Mouse (Mus musculus) liver, adult 2 months (tissue): ENCODE measurements around the gene Btf3l4. TPM values are rescaled to one million over a fixed set of nuclear protein-coding genes. Genes with fewer than 3 reads are reported as not detected.

Experiments
- DNase-seq: peaks from one replicate; pipeline ENCODE4 v3.0.0-alpha.2; 2011; ENCODE audit warnings: low read depth, low spot score; ENCODE audit errors: extremely low read depth
- H3K27ac ChIP-seq: fragments of 200-500 bp; replicated peaks from 2 replicates; pipeline ENCODE4 v1.5.1; 2012; ENCODE audit warnings: low read depth, mild to moderate bottlenecking, control low read depth, inconsistent platforms, low read length; ENCODE audit not compliant: insufficient read depth
- H3K27me3 ChIP-seq: fragments of 200-500 bp; 2 replicates; pipeline ENCODE4 v1.6.1; 2012; ENCODE audit warnings: mild to moderate bottlenecking, moderate library complexity, low read length, inconsistent platforms; ENCODE audit not compliant: control insufficient read depth, insufficient read depth
- H3K36me3 ChIP-seq: fragments of 200-500 bp; 2 replicates; pipeline ENCODE4 v1.6.1; 2012; ENCODE audit warnings: low read length, inconsistent platforms; ENCODE audit not compliant: control insufficient read depth, insufficient read depth
- H3K4me1 ChIP-seq: fragments of 200-500 bp; 2 replicates; pipeline ENCODE4 v1.6.1; 2011; ENCODE audit warnings: low read length; ENCODE audit not compliant: control insufficient read depth, insufficient read depth
- H3K4me3 ChIP-seq: fragments of 200-500 bp; 2 replicates; pipeline ENCODE4 v1.5.1; 2011; ENCODE audit warnings: low read depth, mild to moderate bottlenecking, control low read depth, low read length, moderate library complexity; ENCODE audit not compliant: insufficient read depth
- H3K79me2 ChIP-seq: fragments of 200-500 bp; 2 replicates; pipeline ENCODE4 v1.6.1; 2012; ENCODE audit warnings: inconsistent platforms, mild to moderate bottlenecking, low read length, moderate library complexity; ENCODE audit not compliant: control insufficient read depth, insufficient read depth
- H3K9ac ChIP-seq: fragments of 200-500 bp; 2 replicates; pipeline ENCODE4 v1.6.1; 2012; ENCODE audit warnings: low read depth, mild to moderate bottlenecking, control low read depth, inconsistent platforms, low read length
- CTCF ChIP-seq: fragments of 200-500 bp; IDR thresholded peaks from 2 replicates; pipeline ENCODE4 v1.5.1; 2011; ENCODE audit warnings: low read depth, low read length, control low read depth
- POLR2A ChIP-seq: fragments of 200-500 bp; IDR thresholded peaks from 2 replicates; pipeline ENCODE4 v1.6.1; 2011; ENCODE audit warnings: low read length, control low read depth; ENCODE audit not compliant: insufficient read depth; ENCODE audit errors: extremely low read depth
- WGBS: fragments of 180-500 bp; shearing (Covaris S2); methylation state at CpG from one replicate; pipeline ENCODE4 v1.1.7; 2018; 5-methylcytosine and 5-hydroxymethylcytosine counted together
- polyA plus RNA-seq: library from polyadenylated mRNA; depleted of rRNA; stranded (reverse); fragments of >200 nt; gene quantifications from 2 replicates; pipeline ENCODE4 v1.2.3, GENCODE M21; 2012; rRNA removed
- total RNA-seq: library from RNA; depleted of rRNA; stranded (reverse); fragments of >200 nt; gene quantifications from 2 replicates; pipeline ENCODE4 v1.2.3, GENCODE M21; 2014; rRNA removed

The Btf3l4 gene
- total RNA-seq (27.3 and 29.9 TPM in 2 replicates), polyA plus RNA-seq (7.0 and 8.1 TPM in 2 replicates)

DNA sequence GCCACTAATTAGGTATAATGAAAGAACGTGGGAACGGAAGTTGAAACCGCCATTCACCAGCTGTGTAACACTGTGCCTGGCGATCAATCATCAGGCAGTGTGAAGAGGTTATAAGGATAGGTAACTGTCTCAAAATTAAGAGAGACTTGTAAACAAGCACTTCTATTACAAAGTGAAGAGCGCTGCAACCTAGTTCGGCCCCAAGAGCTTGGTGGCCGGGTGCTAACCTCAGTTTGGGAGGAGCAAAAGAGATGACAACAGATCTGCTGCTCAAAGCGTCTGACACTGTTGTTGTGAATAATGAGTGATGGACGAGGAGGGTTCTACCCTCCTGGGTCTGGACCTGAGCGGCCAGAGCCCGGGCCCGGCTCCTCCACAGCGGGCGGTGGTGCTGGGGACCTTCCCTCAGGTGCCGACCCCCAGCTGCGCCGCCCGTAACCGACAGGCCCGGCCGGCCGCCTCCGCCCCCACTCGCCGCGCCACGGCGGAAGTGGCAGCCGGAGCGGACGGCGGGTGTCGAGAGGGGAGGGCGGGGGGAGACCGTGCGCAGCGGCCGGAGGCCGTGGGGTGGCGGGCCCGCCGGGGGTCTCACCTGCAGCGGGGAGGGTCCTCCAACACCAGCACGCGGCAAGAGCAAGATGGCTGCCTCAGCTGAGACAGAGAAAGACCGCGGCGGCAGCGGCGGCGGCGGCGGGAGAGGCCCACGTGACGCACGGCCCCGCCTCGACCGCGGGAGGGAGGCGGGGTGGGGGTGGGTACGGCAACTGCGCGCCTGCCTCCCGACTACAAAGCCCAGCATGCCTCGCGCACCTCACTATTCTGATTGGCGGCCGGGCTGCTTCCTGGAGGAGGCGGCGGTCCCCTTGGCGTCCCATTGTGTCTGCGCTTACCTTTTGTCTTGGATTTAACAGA is at the start of gene Btf3l4:
Btf3l4 (minus strand) TSS at position 699 of the 912 bp plus-strand sequence.
- Histone ChIP-seq H3K4me1 (peaks cover 9% of the 10 kb centered on the region), H3K36me3 (peaks cover 10% of the 10 kb centered on the region), H3K27me3 (no peaks in the 10 kb centered on the region), H3K79me2 (peaks cover 11% of the 10 kb centered on the region; the same call in 1 of the 2 replicates), H3K4me3 (peak within 1 kb of the TSS; percentile 97), H3K9ac (peak within 1 kb of the TSS; percentile 97), H3K27ac (peak within 1 kb of the TSS; percentile 95)
- peak; percentile 49; the same call in 1 of the 2 replicates for TF ChIP-seq POLR2A
- no peak for TF ChIP-seq CTCF
- DNase-seq, result peak; percentile 80
- WGBS, result 1% methylated on average over 65 of the region's 73 CpGs

DNA sequence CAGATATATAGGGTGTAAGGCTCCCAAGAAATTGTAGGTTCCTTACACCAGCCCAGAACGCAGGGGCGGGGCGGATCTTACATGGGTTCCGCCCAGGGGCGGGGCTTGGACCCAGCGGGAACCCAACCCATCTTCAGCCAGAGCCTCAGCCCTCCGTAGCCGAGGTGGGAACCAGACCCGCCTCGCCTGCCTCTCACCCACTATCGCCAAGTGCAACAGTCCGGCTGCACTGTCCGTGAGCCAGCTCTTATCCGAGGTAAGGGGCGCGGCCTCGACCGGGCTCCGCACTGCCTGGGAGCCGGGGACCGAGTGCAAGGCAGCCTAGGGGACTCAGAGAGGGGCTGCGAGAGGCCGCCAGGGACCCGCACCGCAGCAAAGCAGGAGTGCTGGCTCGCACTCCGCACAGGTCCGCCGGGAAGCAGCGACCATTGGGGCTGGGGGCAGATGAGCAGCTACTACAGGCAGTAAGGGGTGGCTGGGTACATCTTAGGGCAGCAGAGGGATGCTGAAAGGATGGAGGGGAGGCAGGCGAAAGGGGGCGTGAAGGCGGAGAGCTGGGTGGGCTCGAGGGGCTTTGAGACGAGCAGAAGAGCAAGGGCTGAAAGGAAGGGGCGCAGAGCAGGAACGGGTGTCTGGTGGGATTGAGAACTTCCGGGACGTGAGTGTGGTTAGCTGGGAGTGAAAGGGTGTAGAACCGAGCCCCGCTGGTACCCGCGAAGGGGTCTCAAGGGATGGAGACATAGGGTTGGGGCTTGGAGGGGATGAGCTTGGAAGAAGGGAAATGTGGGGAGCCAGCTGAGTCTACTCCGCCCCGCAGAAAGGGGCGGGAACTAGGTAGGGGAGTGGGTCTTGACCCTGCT is 45.8 kb upstream of the Btf3l4 start, which contains the start of gene Rab3b:
Rab3b (plus strand) TSS at position 101 of the 860 bp plus-strand sequence.
- 0 out of 2 replicates have a peak, but pooled peaks cover 5% of the 10 kb centered on the region for H3K4me1 ChIP-seq
- peaks cover 8% of the 10 kb centered on the region for H3K27me3 ChIP-seq
- no peak within 1 kb of the TSS for H3K27ac ChIP-seq
- 2% methylated on average over 46 of the region's 46 CpGs for WGBS
- H3K36me3 ChIP-seq, result no peaks in the 10 kb centered on the region
- peak within 1 kb of the TSS; percentile 66 for H3K4me3 ChIP-seq
- DNase-seq, result peak; percentile 4
- H3K9ac ChIP-seq, result peak within 1 kb of the TSS; percentile 55; the same call in 1 of the 2 replicates
- TF ChIP-seq CTCF (no peak), POLR2A (no peak)
- no peaks in the 10 kb centered on the region for H3K79me2 ChIP-seq

DNA sequence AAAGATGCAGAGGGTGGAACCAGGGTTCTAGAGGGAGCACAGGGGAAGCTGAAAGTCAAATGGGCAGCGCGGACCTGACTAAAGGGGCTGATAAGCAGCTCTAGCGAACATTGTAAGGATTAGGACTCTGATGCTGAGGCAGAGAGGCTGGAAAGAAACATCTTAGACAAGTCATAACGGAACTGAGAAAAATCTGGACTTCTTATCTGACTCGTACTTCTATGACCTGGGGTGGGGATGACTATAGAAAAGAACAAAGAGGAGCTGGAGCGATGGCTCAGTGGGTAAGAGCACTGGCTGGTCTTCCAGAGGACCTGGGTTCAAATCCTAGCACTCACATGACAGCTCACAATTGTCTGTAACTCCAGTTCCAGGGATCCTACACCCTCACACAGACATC is 44.5 kb upstream of the Btf3l4 start:
- no peak overlapping the region for H3K9ac ChIP-seq
- H3K4me1 ChIP-seq, result 0 out of 2 replicates have a peak, but pooled peaks cover 5% of the 10 kb centered on the region
- H3K79me2 ChIP-seq, result no peaks in the 10 kb centered on the region
- H3K27ac ChIP-seq, result no peak overlapping the region
- H3K27me3 ChIP-seq, result peaks cover 8% of the 10 kb centered on the region
- H3K36me3 ChIP-seq, result no peaks in the 10 kb centered on the region
- DNase-seq, result no peak
- TF ChIP-seq CTCF, result no peak
- TF ChIP-seq POLR2A, result no peak
- WGBS, result 90% methylated on average over 6 of the region's 6 CpGs
- no peak overlapping the region for H3K4me3 ChIP-seq

DNA sequence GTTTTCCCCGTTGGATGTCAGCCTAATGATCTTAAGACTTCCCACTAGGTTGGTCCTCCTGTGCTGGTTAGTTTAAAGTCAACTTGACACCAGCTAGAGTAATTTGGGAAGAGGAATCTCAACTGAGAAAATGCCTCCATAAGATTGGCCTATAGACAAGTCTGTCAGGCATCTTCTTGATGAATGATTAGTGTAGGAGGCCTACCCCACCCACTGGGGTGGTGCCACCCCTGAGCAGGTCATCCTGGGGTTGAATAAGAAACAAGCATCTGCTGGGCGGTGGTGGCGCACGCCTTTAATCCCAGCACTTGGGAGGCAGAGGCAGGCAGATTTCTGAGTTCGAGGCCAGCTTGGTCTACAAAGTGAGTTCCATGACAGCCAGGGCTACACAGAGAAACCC is 40.3 kb upstream of the Btf3l4 start:
- H3K27ac ChIP-seq, result no peak overlapping the region
- WGBS, result 84% methylated on average over 5 of the region's 5 CpGs
- no peaks in the 10 kb centered on the region for H3K4me1 ChIP-seq
- no peaks in the 10 kb centered on the region for H3K27me3 ChIP-seq
- H3K9ac ChIP-seq, result no peak overlapping the region
- DNase-seq, result no peak
- TF ChIP-seq POLR2A, result no peak
- no peak for TF ChIP-seq CTCF
- H3K36me3 ChIP-seq, result no peaks in the 10 kb centered on the region
- H3K79me2 ChIP-seq, result no peaks in the 10 kb centered on the region
- H3K4me3 ChIP-seq, result no peak overlapping the region

DNA sequence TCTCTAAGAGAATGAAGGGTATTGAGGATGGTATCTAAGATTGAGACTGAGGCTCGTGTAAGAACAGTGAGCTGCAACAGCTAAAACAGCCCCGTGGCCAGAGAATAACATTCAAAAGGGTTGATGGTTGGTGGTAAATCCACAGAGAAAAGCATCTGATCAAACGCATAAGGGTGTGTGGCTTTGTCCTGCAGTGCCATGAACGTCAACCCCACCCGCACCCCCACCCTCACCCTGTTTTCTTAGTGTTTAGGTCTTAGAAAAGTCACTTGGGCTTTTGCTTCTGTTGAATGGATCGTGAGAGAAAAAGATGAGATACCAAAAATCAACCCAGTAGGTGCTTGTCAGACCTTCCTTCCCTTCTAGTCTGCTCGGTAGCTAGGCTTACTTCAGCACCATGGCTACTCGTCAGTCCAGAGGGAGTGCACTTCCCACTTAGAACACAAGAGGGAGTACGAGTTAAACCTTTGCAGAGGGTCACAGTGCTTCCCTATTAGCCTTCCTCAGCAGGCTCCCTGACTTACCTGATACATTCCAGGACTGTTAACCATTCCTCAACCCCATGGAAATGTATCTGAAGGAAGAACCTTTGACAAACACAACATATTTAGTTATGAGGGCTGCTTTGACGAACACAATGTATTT is 36.4 kb upstream of the Btf3l4 start:
- Histone ChIP-seq H3K79me2 (no peaks in the 10 kb centered on the region), H3K27me3 (no peaks in the 10 kb centered on the region), H3K36me3 (no peaks in the 10 kb centered on the region), H3K4me1 (no peaks in the 10 kb centered on the region), H3K27ac (no peak overlapping the region), H3K4me3 (no peak overlapping the region), H3K9ac (no peak overlapping the region)
- peak; percentile 66; the same call in 1 of the 2 replicates for TF ChIP-seq CTCF
- no peak for TF ChIP-seq POLR2A
- 36% methylated on average over 10 of the region's 10 CpGs for WGBS
- peak; percentile 67 for DNase-seq
